Mouse (Mus musculus) stomach, postnatal 0 days (tissue): ENCODE measurements around the gene Git1.

ENCODE experiments used
- CTCF ChIP-seq: IDR thresholded peaks from 2 replicates; pipeline ENCODE4 v1.5.1; 2016; ENCODE audit warnings: antibody characterized with exemption, low read depth, mild to moderate bottlenecking, moderate library complexity
- EP300 ChIP-seq: optimal IDR thresholded peaks from 2 replicates; pipeline ENCODE3; 2016; ENCODE audit warnings: antibody characterized with exemption

- TF ChIP-seq CTCF, result no peak
- TF ChIP-seq EP300, result no peak
Measured at GRCm38 (mm10) chr11:77466544-77466943, 26.8 kb upstream of the Git1 start.
